In genomic region chr7:49094531-49094930, GRCm38 (mm10) we compare ENCODE assay signal across 21 mouse cellular contexts.
DNase-seq lines count a peak whose midpoint lies in the region; ATAC-seq and TF ChIP-seq lines count a peak whose summit lies in the region.
"Had no signal": no experiment of that assay in that cellular context is flagged by ENCODE, and none has a peak within 500 bp of the region (broad histone marks: within the 10 kb centered on the region; RNA-seq: fewer than 3 reads in every experiment).

No protein-coding gene starts in this region.

- H3K4me2 ChIP-seq in forebrain, postnatal 0 days (ENCODE audit: low read depth): no peak overlapping the region
- no peak overlapping the region for H3K4me2 ChIP-seq in forebrain, embryonic 11.5 days (ENCODE audit: low read depth, low read length, severe bottlenecking)
- H3K4me2 ChIP-seq: forebrain, embryonic 13.5 days; heart, embryonic 11.5 days; limb, embryonic 12.5 days; lung, embryonic 15.5 days; midbrain, embryonic 12.5 days had no signal

- H3K27ac ChIP-seq in forebrain, postnatal 0 days (ENCODE audit: low read depth, low read length): no peak overlapping the region
- H3K27ac ChIP-seq in forebrain, embryonic 11.5 days (ENCODE audit: low read depth, low read length): no peak overlapping the region
- H3K27ac ChIP-seq in cerebellum, adult 2 months (ENCODE audit: insufficient read depth, low read length): no peak overlapping the region
- H3K27ac ChIP-seq in midbrain, embryonic 10.5 days (replicated peaks): no peak overlapping the region; the same call in 1 of the 2 replicates
- H3K27ac ChIP-seq: forebrain, embryonic 13.5 days; limb, embryonic 12.5 days; liver, embryonic 14.5 days; lung, embryonic 15.5 days; macrophage; midbrain, embryonic 12.5 days had no signal

- H3K36me3 ChIP-seq in forebrain, postnatal 0 days (ENCODE audit: insufficient read depth): no peaks in the 10 kb centered on the region
- no peaks in the 10 kb centered on the region for H3K36me3 ChIP-seq in forebrain, embryonic 11.5 days (ENCODE audit: control insufficient read depth, insufficient read depth, low read length)
- H3K36me3 ChIP-seq in midbrain, embryonic 10.5 days: no peaks in the 10 kb centered on the region
- H3K36me3 ChIP-seq: G1E; limb, embryonic 12.5 days; lung, embryonic 15.5 days; midbrain, embryonic 12.5 days had no signal

- no peak for TF ChIP-seq CTCF in forebrain, postnatal 0 days (IDR thresholded peaks at IDR 0.05; ENCODE audit: low read depth)
- TF ChIP-seq CTCF in cerebellum, adult 2 months (IDR thresholded peaks at IDR 0.05; ENCODE audit: borderline replicate concordance, insufficient read depth, low read depth, low read length): no peak

- no peak overlapping the region for H3K4me3 ChIP-seq in forebrain, postnatal 0 days (ENCODE audit: low read depth, low read length)
- H3K4me3 ChIP-seq in forebrain, embryonic 11.5 days (ENCODE audit: low read depth, low read length): no peak overlapping the region
- H3K4me3 ChIP-seq in cerebellum, adult 2 months (replicated peaks; ENCODE audit: insufficient read depth, low read depth, low read length): no peak overlapping the region
- no peak overlapping the region for H3K4me3 ChIP-seq in midbrain, embryonic 10.5 days
- H3K4me3 ChIP-seq: forebrain, embryonic 13.5 days; limb, embryonic 12.5 days; lung, embryonic 15.5 days; midbrain, embryonic 12.5 days had no signal

- TF ChIP-seq POLR2A in cerebellum, adult 2 months (IDR thresholded peaks at IDR 0.05; ENCODE audit: borderline replicate concordance, insufficient read depth, low read length): no peak

- H3K4me1 ChIP-seq in forebrain, postnatal 0 days (ENCODE audit: insufficient read depth): no peaks in the 10 kb centered on the region
- no peaks in the 10 kb centered on the region for H3K4me1 ChIP-seq in forebrain, embryonic 11.5 days (replicated peaks; ENCODE audit: control insufficient read depth, insufficient read depth, low read length)
- H3K4me1 ChIP-seq in cerebellum, adult 2 months (ENCODE audit: control insufficient read depth, insufficient read depth, low read length): peaks cover 34% of the 10 kb centered on the region
- peaks cover 61% of the 10 kb centered on the region for H3K4me1 ChIP-seq in midbrain, embryonic 10.5 days
- H3K4me1 ChIP-seq: limb, embryonic 12.5 days; lung, embryonic 15.5 days had no signal

- no peak overlapping the region for H3K9ac ChIP-seq in forebrain, postnatal 0 days
- no peak overlapping the region for H3K9ac ChIP-seq in forebrain, embryonic 11.5 days (ENCODE audit: low read length)
- H3K9ac ChIP-seq: forebrain, embryonic 13.5 days; limb, embryonic 12.5 days; liver, embryonic 14.5 days; lung, embryonic 15.5 days; midbrain, embryonic 12.5 days had no signal

- no peaks in the 10 kb centered on the region for H3K27me3 ChIP-seq in forebrain, postnatal 0 days (ENCODE audit: insufficient read depth, low read length)
- H3K27me3 ChIP-seq in forebrain, embryonic 11.5 days (ENCODE audit: control insufficient read depth, insufficient read depth, low read length): no peaks in the 10 kb centered on the region; the same call in none of the 2 replicates
- H3K27me3 ChIP-seq in cerebellum, adult 2 months (ENCODE audit: control insufficient read depth, insufficient read depth, low read length): no peaks in the 10 kb centered on the region
- H3K27me3 ChIP-seq in midbrain, embryonic 10.5 days (ENCODE audit: low read depth, poor library complexity, severe bottlenecking): peaks cover 79% of the 10 kb centered on the region

- no peaks in the 10 kb centered on the region for H3K9me3 ChIP-seq in forebrain, postnatal 0 days (ENCODE audit: low read length)
- no peaks in the 10 kb centered on the region for H3K9me3 ChIP-seq in forebrain, embryonic 11.5 days (ENCODE audit: control insufficient read depth, low read length)
- no peaks in the 10 kb centered on the region for H3K9me3 ChIP-seq in midbrain, embryonic 10.5 days (replicated peaks)
- H3K9me3 ChIP-seq: forebrain, embryonic 13.5 days; limb, embryonic 12.5 days; lung, embryonic 15.5 days; midbrain, embryonic 12.5 days had no signal

- 65% methylated on average over 3 of the region's 3 CpGs for WGBS in forebrain, postnatal 0 days
- 97% methylated on average over 3 of the region's 3 CpGs for WGBS in forebrain, embryonic 11.5 days
- WGBS in cerebellum, adult 2 months: 16% methylated on average over 3 of the region's 3 CpGs
- WGBS in midbrain, embryonic 10.5 days: 93% methylated on average over 3 of the region's 3 CpGs

- ATAC-seq in forebrain, postnatal 0 days: peak; percentile 53
- ATAC-seq in forebrain, embryonic 11.5 days (replicated peaks; ENCODE audit: low FRiP score): no peak
- ATAC-seq in granulocyte monocyte progenitor cell, adult 5-6 weeks (replicated peaks; ENCODE audit: poor library complexity, severe bottlenecking): no peak
- ATAC-seq: forebrain, embryonic 13.5 days had no signal

- DNase-seq in forebrain, postnatal 0 days: no peak
- DNase-seq in forebrain, embryonic 11.5 days (ENCODE audit: low spot score): no peak
- DNase-seq in layer of hippocampus, postnatal 10 days (ENCODE audit: low spot score in 2 of 2): peak; percentile 28 to 51
- no peak for DNase-seq in layer of hippocampus, postnatal 36 days
- DNase-seq in cerebellum, adult 2 months: peak; percentile 81 to 89
- DNase-seq in cerebellum, postnatal 36 days: peak; percentile 79 to 83
- DNase-seq in midbrain, embryonic 10.5 days (ENCODE audit: low spot score): no peak
- DNase-seq: adrenal gland, postnatal 25 days; heart, postnatal 10 days; kidney, adult 11 months; kidney, postnatal 10 days; thymus, postnatal 4 days had no signal

Comparison
In these comparisons a context has a peak if more than half of its experiments do, and no peak if none do; other contexts are left out.
1. DNase-seq: peak in layer of hippocampus, postnatal 10 days (2 of 2), cerebellum, adult 2 months (2 of 2) and cerebellum, postnatal 36 days (2 of 2); none in forebrain, postnatal 0 days (single experiment), forebrain, embryonic 11.5 days (single experiment), layer of hippocampus, postnatal 36 days (0 of 2) and midbrain, embryonic 10.5 days (single experiment).